In genomic region chr12:76909218-76909617, GRCm38 (mm10) we compare ENCODE assay signal across 17 mouse cellular contexts. TPM values are rescaled to one million over a fixed set of nuclear protein-coding genes. Genes with fewer than 3 reads are reported as not detected.
DNase-seq lines count a peak whose midpoint lies in the region; ATAC-seq and TF ChIP-seq lines count a peak whose summit lies in the region.
"Had no signal": no experiment of that assay in that cellular context is flagged by ENCODE, and none has a peak within 500 bp of the region (broad histone marks: within the 10 kb centered on the region; RNA-seq: fewer than 3 reads in every experiment).

No protein-coding gene starts in this region.

- no peak for TF ChIP-seq CTCF in lung, embryonic 14.5 days (IDR thresholded peaks at IDR 0.05; ENCODE audit: low read depth)

- peaks cover 30% of the 10 kb centered on the region; the same call in 1 of the 2 replicates for H3K36me3 ChIP-seq in lung, embryonic 14.5 days (ENCODE audit: insufficient read depth)
- H3K36me3 ChIP-seq in liver, embryonic 12.5 days: peaks cover 77% of the 10 kb centered on the region
- peaks cover 35% of the 10 kb centered on the region for H3K36me3 ChIP-seq in hindbrain, embryonic 10.5 days

- no peaks in the 10 kb centered on the region for H3K27me3 ChIP-seq in lung, embryonic 14.5 days (ENCODE audit: insufficient read depth, low read length)
- H3K27me3 ChIP-seq in liver, embryonic 12.5 days (replicated peaks): no peaks in the 10 kb centered on the region
- no peaks in the 10 kb centered on the region for H3K27me3 ChIP-seq in hindbrain, embryonic 10.5 days (ENCODE audit: insufficient read depth, poor library complexity, severe bottlenecking)
- H3K27me3 ChIP-seq: forebrain, embryonic 12.5 days; heart, embryonic 15.5 days; hindbrain, embryonic 15.5 days had no signal

- H3K4me1 ChIP-seq in lung, embryonic 14.5 days (ENCODE audit: insufficient read depth): no peaks in the 10 kb centered on the region
- H3K4me1 ChIP-seq in liver, embryonic 12.5 days: peaks cover 82% of the 10 kb centered on the region
- peaks cover 16% of the 10 kb centered on the region for H3K4me1 ChIP-seq in hindbrain, embryonic 10.5 days (replicated peaks)
- H3K4me1 ChIP-seq: forebrain, embryonic 12.5 days; heart, embryonic 15.5 days had no signal

- ATAC-seq in lung, embryonic 14.5 days (ENCODE audit: insufficient read depth): no peak; the same call in 1 of the 2 replicates
- ATAC-seq in liver, embryonic 12.5 days: peak; percentile 90

- no peak overlapping the region for H3K9ac ChIP-seq in lung, embryonic 14.5 days
- peak overlapping the region; percentile 86 for H3K9ac ChIP-seq in liver, embryonic 12.5 days
- H3K9ac ChIP-seq: forebrain, embryonic 12.5 days; heart, embryonic 15.5 days; hindbrain, embryonic 15.5 days had no signal

- no peaks in the 10 kb centered on the region for H3K9me3 ChIP-seq in lung, embryonic 14.5 days (ENCODE audit: low read depth, low read length)
- no peaks in the 10 kb centered on the region for H3K9me3 ChIP-seq in liver, embryonic 12.5 days (replicated peaks)
- no peaks in the 10 kb centered on the region for H3K9me3 ChIP-seq in hindbrain, embryonic 10.5 days
- H3K9me3 ChIP-seq: embryonic facial prominence, embryonic 10.5 days; forebrain, embryonic 12.5 days; heart, embryonic 15.5 days; hindbrain, embryonic 15.5 days had no signal

- H3K27ac ChIP-seq in lung, embryonic 14.5 days (ENCODE audit: low read depth): 0 out of 2 replicates have a peak overlapping the region, but pooled peaks have one; percentile 18
- peak overlapping the region; percentile 99 for H3K27ac ChIP-seq in liver, embryonic 12.5 days
- no peak overlapping the region for H3K27ac ChIP-seq in hindbrain, embryonic 10.5 days
- H3K27ac ChIP-seq: embryonic facial prominence, embryonic 10.5 days; forebrain, embryonic 12.5 days; gastrocnemius, adult 2 months; heart, embryonic 15.5 days; hindbrain, embryonic 15.5 days had no signal

- no peak overlapping the region for H3K4me3 ChIP-seq in lung, embryonic 14.5 days (ENCODE audit: low read depth, low read length)
- H3K4me3 ChIP-seq in liver, embryonic 12.5 days: peak overlapping the region; percentile 74
- H3K4me3 ChIP-seq in hindbrain, embryonic 10.5 days: no peak overlapping the region
- H3K4me3 ChIP-seq: embryonic facial prominence, embryonic 10.5 days; forebrain, embryonic 12.5 days; gastrocnemius, adult 2 months; heart, embryonic 15.5 days; hindbrain, embryonic 15.5 days had no signal

- H3K4me2 ChIP-seq in lung, embryonic 14.5 days: no peak overlapping the region
- peak overlapping the region; percentile 82 for H3K4me2 ChIP-seq in liver, embryonic 12.5 days
- H3K4me2 ChIP-seq: forebrain, embryonic 12.5 days; heart, embryonic 15.5 days; hindbrain, embryonic 15.5 days had no signal

- WGBS in lung, embryonic 14.5 days: 62% methylated on average over 5 of the region's 5 CpGs
- 22% methylated on average over 5 of the region's 5 CpGs for WGBS in liver, embryonic 12.5 days (ENCODE audit: insufficient replicate concordance)
- 89% methylated on average over 5 of the region's 5 CpGs for WGBS in hindbrain, embryonic 10.5 days

- DNase-seq in lung, embryonic 14.5 days: no peak
- DNase-seq in lung, postnatal 14 days: no peak
- peak; percentile 76 for DNase-seq in c-Kit-positive CD71-positive TER-119-negative erythroid progenitor cells, embryonic 14.5 days (ENCODE audit: low read depth)
- peak; percentile 24 to 31 for DNase-seq in spleen, postnatal 14 days (ENCODE audit: low spot score in 2 of 2)
- no peak for DNase-seq in cerebellum, adult 8-10 months
- DNase-seq in hindbrain, embryonic 10.5 days (ENCODE audit: low spot score): no peak
- no peak for DNase-seq in layer of hippocampus, postnatal 25 days (ENCODE audit: extremely low spot score in 1 of 2, low spot score in 1 of 2)
- DNase-seq: adrenal gland, adult 2 months; cerebellum, adult 11 months; gastrocnemius, adult 2 months; kidney, adult 9 months; layer of hippocampus, adult 9-11 months had no signal

RNA-seq across cellular contexts. Expression of gene Max, which starts 52.8 kb away (rescaled TPM):
- 23.7 and 25.5 TPM in 2 replicates for polyA plus RNA-seq in lung, embryonic 14.5 days (2014; fragmentation: Nextera tagmentation; extraction: Ambion mirVana)
- polyA plus RNA-seq in liver, embryonic 12.5 days (2016; fragmentation: Nextera tagmentation; extraction: Ambion mirVana): 10.7 and 12.6 TPM in 2 replicates
- polyA plus RNA-seq in hindbrain, embryonic 10.5 days (2016; fragmentation: Nextera tagmentation; extraction: Ambion mirVana): 11.4 and 17.1 TPM in 2 replicates
- total RNA-seq in layer of hippocampus, postnatal 25 days (2021): 10 to 100 TPM; 63.6 to 71.3 TPM

Comparison
In these comparisons a context has a peak if more than half of its experiments do, and no peak if none do; other contexts are left out.
1. DNase-seq: peak in c-Kit-positive CD71-positive TER-119-negative erythroid progenitor cells, embryonic 14.5 days (single experiment) and spleen, postnatal 14 days (2 of 2); none in lung, embryonic 14.5 days (single experiment), lung, postnatal 14 days (single experiment), cerebellum, adult 8-10 months (single experiment), hindbrain, embryonic 10.5 days (single experiment) and layer of hippocampus, postnatal 25 days (0 of 2).